Mouse (Mus musculus): Measurements from ENCODE around the gene Tut1. TPM values are rescaled to one million over a fixed set of nuclear protein-coding genes. Genes with fewer than 3 reads are reported as not detected.
A peak's percentile ranks its signal among the peaks of the same experiment; 100 is the strongest.

Gene Tut1
- total and polyA plus RNA-seq, 3 experiments, result 54.6 to 68.2 TPM; not detected in 1

- peaks cover 52 to 76% of the 10 kb centered on the region in 2 experiments for H3K36me3 ChIP-seq (ENCODE audit: control insufficient read depth in 1 of 2, insufficient read depth in 2 of 2, low read length in 2 of 2)
- DNase-seq (ENCODE audit: low read depth, low spot score), result no peak
- no peak overlapping the region for H3K4me3 ChIP-seq (ENCODE audit: control insufficient read depth in 1 of 2, insufficient read depth in 1 of 2, low read depth in 2 of 2, low read length in 2 of 2)
- H3K27ac ChIP-seq (ENCODE audit: control insufficient read depth, low read depth, low read length), result no peak overlapping the region; the same call in 1 of the 2 replicates
- peaks cover 46% of the 10 kb centered on the region for H3K79me2 ChIP-seq (ENCODE audit: control insufficient read depth, insufficient read depth, low read length, poor library complexity)
- no peaks in the 10 kb centered on the region for H3K9me3 ChIP-seq (replicated peaks; ENCODE audit: insufficient read depth, low read length)
- H3K27me3 ChIP-seq (ENCODE audit: control insufficient read depth in 1 of 2, insufficient read depth in 2 of 2, low read length in 2 of 2), result no peaks in the 10 kb centered on the region
- H3K4me1 ChIP-seq (ENCODE audit: control insufficient read depth in 1 of 2, insufficient read depth in 2 of 2, low read length in 2 of 2), result peaks cover 3 to 22% of the 10 kb centered on the region in 2 experiments
- TF ChIP-seq ELF1 (IDR thresholded peaks at IDR 0.05; ENCODE audit: low read depth, low read length) (no peak), ZNF384 (IDR thresholded peaks at IDR 0.05; ENCODE audit: low read depth, low read length) (peak; percentile 20; the same call in 1 of the 2 replicates), SMC3 (IDR thresholded peaks at IDR 0.05; ENCODE audit: low read depth, low read length) (peak; percentile 39), CTCF (IDR thresholded peaks at IDR 0.05 in 2 of 3, conservative IDR thresholded peaks at IDR 0.05 in 1 of 3; ENCODE audit: control insufficient read depth in 1 of 3, insufficient read depth in 1 of 3, low read depth in 2 of 3, low read length in 3 of 3, poor library complexity in 1 of 3, severe bottlenecking in 1 of 3) (peak in 1 of 3 experiments; percentile 28; a peak in 2 of 6 replicates)
- no peak overlapping the region for H3K9ac ChIP-seq (ENCODE audit: control insufficient read depth, low read depth, low read length, poor library complexity, severe bottlenecking)
Observed at GRCm38 (mm10) chr19:8974638-8975037, 21.0 kb downstream of the Tut1 start.

GRCm38 (mm10) chr19:8975491-8975890, 21.8 kb downstream of the Tut1 start:
- Histone ChIP-seq H3K4me3 (ENCODE audit: control insufficient read depth in 1 of 2, insufficient read depth in 1 of 2, low read depth in 2 of 2, low read length in 2 of 2) (no peak overlapping the region), H3K27ac (ENCODE audit: control insufficient read depth, low read depth, low read length) (no peak overlapping the region), H3K9me3 (replicated peaks; ENCODE audit: insufficient read depth, low read length) (no peaks in the 10 kb centered on the region), H3K36me3 (ENCODE audit: control insufficient read depth in 1 of 2, insufficient read depth in 2 of 2, low read length in 2 of 2) (peaks cover 46 to 76% of the 10 kb centered on the region in 2 experiments), H3K9ac (ENCODE audit: control insufficient read depth, low read depth, low read length, poor library complexity, severe bottlenecking) (no peak overlapping the region), H3K27me3 (ENCODE audit: control insufficient read depth in 1 of 2, insufficient read depth in 2 of 2, low read length in 2 of 2) (no peaks in the 10 kb centered on the region), H3K79me2 (ENCODE audit: control insufficient read depth, insufficient read depth, low read length, poor library complexity) (peaks cover 37% of the 10 kb centered on the region), H3K4me1 (ENCODE audit: control insufficient read depth in 1 of 2, insufficient read depth in 2 of 2, low read length in 2 of 2) (peaks cover 0 to 25% of the 10 kb centered on the region in 2 experiments; a peak in 3 of 4 replicates)
- DNase-seq (ENCODE audit: low read depth, low spot score), result no peak
- peak in 1 of 2 experiments; percentile 38; a peak in 1 of 4 replicates for TF ChIP-seq POLR2A (IDR thresholded peaks at IDR 0.05; ENCODE audit: control insufficient read depth in 1 of 2, insufficient read depth in 1 of 2, low read depth in 1 of 2, low read length in 2 of 2, poor library complexity in 1 of 2)
- TF ChIP-seq MEF2A (IDR thresholded peaks at IDR 0.05; ENCODE audit: extremely low read depth, insufficient replicate concordance, low read depth, low read length, poor library complexity, severe bottlenecking), result no peak

GRCm38 (mm10) chr19:8976535-8976934, 22.9 kb downstream of the Tut1 start:
- Histone ChIP-seq H3K9me3 (replicated peaks; ENCODE audit: insufficient read depth, low read length) (no peaks in the 10 kb centered on the region), H3K4me3 (ENCODE audit: control insufficient read depth in 1 of 2, insufficient read depth in 1 of 2, low read depth in 2 of 2, low read length in 2 of 2) (no peak overlapping the region), H3K36me3 (ENCODE audit: control insufficient read depth in 1 of 2, insufficient read depth in 2 of 2, low read length in 2 of 2) (peaks cover 39 to 75% of the 10 kb centered on the region in 2 experiments), H3K27ac (ENCODE audit: control insufficient read depth, low read depth, low read length) (no peak overlapping the region), H3K27me3 (ENCODE audit: control insufficient read depth in 1 of 2, insufficient read depth in 2 of 2, low read length in 2 of 2) (no peaks in the 10 kb centered on the region), H3K9ac (ENCODE audit: control insufficient read depth, low read depth, low read length, poor library complexity, severe bottlenecking) (no peak overlapping the region), H3K79me2 (ENCODE audit: control insufficient read depth, insufficient read depth, low read length, poor library complexity) (peaks cover 27% of the 10 kb centered on the region), H3K4me1 (ENCODE audit: control insufficient read depth in 1 of 2, insufficient read depth in 2 of 2, low read length in 2 of 2) (peaks cover 2 to 25% of the 10 kb centered on the region in 2 experiments)
- peak; percentile 68 for DNase-seq (ENCODE audit: low read depth, low spot score)
- TF ChIP-seq SMC3 (IDR thresholded peaks at IDR 0.05; ENCODE audit: low read depth, low read length) (peak; percentile 63), CTCF (IDR thresholded peaks at IDR 0.05 in 2 of 3, conservative IDR thresholded peaks at IDR 0.05 in 1 of 3; ENCODE audit: control insufficient read depth in 1 of 3, insufficient read depth in 1 of 3, low read depth in 2 of 3, low read length in 3 of 3, poor library complexity in 1 of 3, severe bottlenecking in 1 of 3) (peak; percentile 61 to 69 (median 68)), BHLHE40 (IDR thresholded peaks at IDR 0.05; ENCODE audit: borderline replicate concordance, low read depth, low read length) (no peak), MAZ (IDR thresholded peaks at IDR 0.05; ENCODE audit: low read depth, low read length) (no peak), RAD21 (IDR thresholded peaks at IDR 0.05; ENCODE audit: low read depth, low read length) (peak; percentile 54), POLR2A (IDR thresholded peaks at IDR 0.05; ENCODE audit: control insufficient read depth in 1 of 2, insufficient read depth in 1 of 2, low read depth in 1 of 2, low read length in 2 of 2, poor library complexity in 1 of 2) (peak in 1 of 2 experiments; percentile 32; a peak in 1 of 4 replicates), MXI1 (IDR thresholded peaks at IDR 0.05; ENCODE audit: low read depth, low read length) (no peak), ZC3H11A (IDR thresholded peaks at IDR 0.05; ENCODE audit: low read depth, low read length) (peak; percentile 59), UBTF (IDR thresholded peaks at IDR 0.05; ENCODE audit: borderline replicate concordance, insufficient read depth, low read depth, low read length) (no peak)

All from MEL (cell line).